Mouse (Mus musculus) heart, postnatal 0 days (tissue): ENCODE results near the gene Gm13119.

Experiments
- CTCF ChIP-seq: IDR thresholded peaks from 2 replicates; pipeline ENCODE4 v1.5.1; 2016; ENCODE audit warnings: antibody characterized with exemption, control low read depth, low read depth
- EP300 ChIP-seq: IDR thresholded peaks from 2 replicates; pipeline ENCODE4 v1.6.1; 2016; ENCODE audit warnings: antibody characterized with exemption, low read depth

DNA sequence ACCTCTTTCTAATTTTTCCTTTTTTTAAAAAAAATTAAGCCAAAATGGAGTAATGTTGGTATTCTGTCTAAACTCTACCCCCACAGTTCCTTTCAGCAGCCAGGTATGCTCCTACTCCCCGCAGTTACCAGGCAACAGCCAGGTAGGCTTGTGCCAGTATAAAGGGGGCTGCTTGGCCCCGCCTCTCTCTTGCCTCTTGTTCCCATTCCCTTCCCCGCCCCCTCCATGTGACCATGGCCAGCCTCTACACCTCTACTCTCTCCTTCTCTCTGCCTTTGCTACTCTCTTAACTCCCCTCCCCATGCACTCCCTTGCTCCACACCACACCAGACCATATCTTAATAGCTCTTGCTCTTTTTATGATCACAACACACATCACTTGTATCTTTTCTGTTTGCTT lies 48.5 kb downstream of the Gm13119 start:
- TF ChIP-seq CTCF, result no peak
- TF ChIP-seq EP300, result no peak
